Mouse (Mus musculus) CH12.LX (cell line): ENCODE results near the gene Gm6096. TPM values are rescaled to one million over a fixed set of nuclear protein-coding genes. Genes with fewer than 3 reads are reported as not detected.

Experiments used
- DNase-seq: peaks from one replicate; pipeline ENCODE4 v3.0.0-alpha.2; 2013; ENCODE audit errors: extremely low read depth
- H3K27ac ChIP-seq: 2 replicates; pipeline ENCODE4 v1.5.1; 2012; ENCODE audit warnings: low read depth, mild to moderate bottlenecking, control low read depth, moderate library complexity; ENCODE audit not compliant: insufficient read depth
- H3K27me3 ChIP-seq: replicated peaks from 2 replicates; pipeline ENCODE3; 2012; ENCODE audit warnings: inconsistent platforms
- H3K36me3 ChIP-seq, 2 experiments: replicated peaks in 1 of 2; 2 replicates each; pipeline versions ENCODE3 to v1.6.1; 2012; ENCODE audit warnings: inconsistent platforms in 1 of 2, low read length in 1 of 2, mild to moderate bottlenecking in 1 of 2, mixed read lengths in 1 of 2, moderate library complexity in 1 of 2; ENCODE audit not compliant: control insufficient read depth in 1 of 2, insufficient read depth in 1 of 2
- H3K4me1 ChIP-seq, 2 experiments: 2 replicates each; pipeline ENCODE4 v1.6.1; 2012; ENCODE audit warnings: inconsistent platforms in 1 of 2, moderate library complexity in 1 of 2; ENCODE audit not compliant: insufficient read depth in 2 of 2, control insufficient read depth in 1 of 2
- H3K4me2 ChIP-seq: 2 replicates; pipeline ENCODE4 v1.6.1; 2012; ENCODE audit warnings: low read depth, mild to moderate bottlenecking, control low read depth; ENCODE audit not compliant: poor library complexity, insufficient read depth, severe bottlenecking
- H3K4me3 ChIP-seq, 3 experiments: fragments of 150-350 bp in 1 of 3; sonication (generic) in 1 of 3; replicated peaks in 1 of 3; 2 replicates each; pipeline versions ENCODE3 to v1.5.1; 2011 to 2012; ENCODE audit warnings: low read depth in 2 of 3, low read length in 2 of 3, mild to moderate bottlenecking in 2 of 3, moderate library complexity in 2 of 3, control low read depth in 1 of 3, improper control_type of control experiment in 1 of 3, inconsistent platforms in 1 of 3, mixed read lengths in 1 of 3; ENCODE audit not compliant: poor library complexity in 1 of 3
- H3K79me2 ChIP-seq: replicated peaks from 2 replicates; pipeline ENCODE4 v1.6.1; 2012; ENCODE audit warnings: mild to moderate bottlenecking, moderate library complexity; ENCODE audit not compliant: control insufficient read depth, poor library complexity, insufficient read depth, severe bottlenecking; ENCODE audit errors: extremely low read depth
- H3K9ac ChIP-seq: 2 replicates; pipeline ENCODE4 v1.6.1; 2012; ENCODE audit warnings: low read depth, mild to moderate bottlenecking, control low read depth, moderate library complexity; ENCODE audit not compliant: insufficient read depth
- H3K9me3 ChIP-seq: replicated peaks from 2 replicates; pipeline ENCODE3; 2012; ENCODE audit warnings: low read length, inconsistent platforms, mixed read lengths
- CTCF ChIP-seq, 2 experiments: IDR thresholded peaks in 1 of 2; conservative IDR thresholded peaks in 1 of 2; 2 replicates each; pipeline ENCODE4 v1.5.1; 2011 to 2012; ENCODE audit warnings: low read depth in 2 of 2, low read length in 2 of 2, improper control_type of control experiment in 1 of 2, inconsistent platforms in 1 of 2, mild to moderate bottlenecking in 1 of 2, moderate library complexity in 1 of 2
- EP300 ChIP-seq: IDR thresholded peaks from 2 replicates; pipeline ENCODE4 v1.6.1; 2011; ENCODE audit warnings: low read length, improper control_type of control experiment
- ETS1 ChIP-seq: conservative IDR thresholded peaks from 2 replicates; pipeline ENCODE4 v1.6.1; 2012; ENCODE audit warnings: low read depth, mild to moderate bottlenecking, inconsistent platforms, low read length, improper control_type of control experiment, moderate library complexity
- GABPA ChIP-seq: IDR thresholded peaks from 2 replicates; pipeline ENCODE4 v1.6.1; 2012; ENCODE audit warnings: low read depth, low read length, improper control_type of control experiment, inconsistent platforms; ENCODE audit not compliant: insufficient replicate concordance
- JUN ChIP-seq: IDR thresholded peaks from 2 replicates; pipeline ENCODE4 v1.6.1; 2011; ENCODE audit warnings: low read depth, mild to moderate bottlenecking, low read length, improper control_type of control experiment, moderate library complexity; ENCODE audit not compliant: insufficient read depth
- JUND ChIP-seq: conservative IDR thresholded peaks from 2 replicates; pipeline ENCODE4 v1.6.1; 2011; ENCODE audit warnings: low read depth, low read length, improper control_type of control experiment
- KAT2A ChIP-seq: IDR thresholded peaks from 2 replicates; pipeline ENCODE4 v1.6.1; 2012; ENCODE audit warnings: low read length, improper control_type of control experiment, inconsistent platforms; ENCODE audit not compliant: insufficient replicate concordance
- MAFK ChIP-seq: IDR thresholded peaks from 2 replicates; pipeline ENCODE4 v1.6.1; 2011; ENCODE audit warnings: low read length, improper control_type of control experiment; ENCODE audit not compliant: insufficient replicate concordance
- MAZ ChIP-seq: IDR thresholded peaks from 2 replicates; pipeline ENCODE4 v1.6.1; 2012; ENCODE audit warnings: low read depth, mild to moderate bottlenecking, inconsistent platforms, low read length, improper control_type of control experiment, moderate library complexity
- MXI1 ChIP-seq: IDR thresholded peaks from 2 replicates; pipeline ENCODE4 v1.6.1; 2011; ENCODE audit warnings: mild to moderate bottlenecking, low read depth, low read length, improper control_type of control experiment
- NELFE ChIP-seq: IDR thresholded peaks from 2 replicates; pipeline ENCODE4 v1.6.1; 2011; ENCODE audit warnings: low read depth, low read length, improper control_type of control experiment
- PAX5 ChIP-seq: IDR thresholded peaks from 2 replicates; pipeline ENCODE4 v1.6.1; 2012; ENCODE audit warnings: low read length, inconsistent platforms, mixed read lengths
- POLR2AphosphoS2 ChIP-seq: IDR thresholded peaks from 2 replicates; pipeline ENCODE4 v1.6.1; 2011; ENCODE audit warnings: low read depth, low read length, improper control_type of control experiment
- RAD21 ChIP-seq: IDR thresholded peaks from 2 replicates; pipeline ENCODE4 v1.6.1; 2011; ENCODE audit warnings: low read depth, mild to moderate bottlenecking, low read length, improper control_type of control experiment, moderate library complexity
- SMC3 ChIP-seq: IDR thresholded peaks from 2 replicates; pipeline ENCODE4 v1.6.1; 2011; ENCODE audit warnings: low read depth, low read length, improper control_type of control experiment
- TBP ChIP-seq: conservative IDR thresholded peaks from 2 replicates; pipeline ENCODE4 v1.6.1; 2011; ENCODE audit warnings: low read depth, low read length, improper control_type of control experiment
- TCF12 ChIP-seq: IDR thresholded peaks from 2 replicates; pipeline ENCODE4 v1.6.1; 2014; ENCODE audit warnings: low read depth, mild to moderate bottlenecking, inconsistent platforms, low read length, improper control_type of control experiment
- UBTF ChIP-seq: IDR thresholded peaks from 2 replicates; pipeline ENCODE4 v1.6.1; 2012; ENCODE audit warnings: low read depth, mild to moderate bottlenecking, inconsistent platforms, low read length, improper control_type of control experiment, moderate library complexity
- USF1 ChIP-seq: IDR thresholded peaks from 2 replicates; pipeline ENCODE4 v1.6.1; 2014; ENCODE audit warnings: low read depth, mild to moderate bottlenecking, inconsistent platforms, low read length, improper control_type of control experiment
- ZKSCAN1 ChIP-seq: IDR thresholded peaks from 2 replicates; pipeline ENCODE4 v1.6.1; 2012; ENCODE audit warnings: low read depth, inconsistent platforms, low read length, improper control_type of control experiment, borderline replicate concordance
- ZMIZ1 ChIP-seq: IDR thresholded peaks from 2 replicates; pipeline ENCODE4 v1.6.1; 2012; ENCODE audit warnings: low read depth, mild to moderate bottlenecking, inconsistent platforms, low read length, improper control_type of control experiment
- dilution Hi-C: fragments of 300-500 bp; cut with MboI; formaldehyde crosslinking; loops from 2 replicates; pipeline ENCODE4 v1.14.3; 2020; ENCODE audit warnings: low sequenced_read_pairs; ENCODE audit not compliant: extremely low pct_unique_long_range_greater_than_20kb, extremely low pct_ligation_motif_present
- in situ Hi-C: fragments of 300-500 bp; cut with MboI; formaldehyde crosslinking; loops from 3 replicates; pipeline ENCODE4 v1.14.3; 2019; ENCODE audit warnings: low sequenced_read_pairs, low pct_ligation_motif_present, low pct_unique_long_range_greater_than_20kb, mixed read lengths
- polyA plus RNA-seq: library from polyadenylated mRNA; unstranded; fragments of >175 nt; gene quantifications from 2 replicates; pipeline ENCODE4 v1.2.1, GENCODE M21; 2012; ENCODE audit warnings: low read depth; ENCODE audit not compliant: insufficient read length
- total RNA-seq, 2 experiments: library from RNA; depleted of rRNA; stranded (reverse); fragments of 300-350 nt in 1 of 2; fragments of >200 nt in 1 of 2; gene quantifications; 2 replicates each; pipeline ENCODE4 v1.2.3; 2012 to 2014

Gm6096 gene
- total and polyA plus RNA-seq, 3 experiments, result not detected

GRCm38 (mm10) chr7:34246870-34247499 lies 3.9 kb upstream of the Gm6096 start:
- Histone ChIP-seq H3K9me3 (no peaks in the 10 kb centered on the region), H3K4me2 (no peak overlapping the region), H3K36me3 (peaks cover 30 to 77% of the 10 kb centered on the region in 2 experiments), H3K9ac (no peak overlapping the region), H3K79me2 (no peaks in the 10 kb centered on the region), H3K4me1 (no peaks in the 10 kb centered on the region; a peak in 1 of 4 replicates), H3K27ac (no peak overlapping the region), H3K27me3 (no peaks in the 10 kb centered on the region), H3K4me3 (no peak overlapping the region)
- in situ Hi-C loops (no loop called here), dilution Hi-C loops (no loop called here)
- TF ChIP-seq ZMIZ1 (no peak), NELFE (no peak), JUND (no peak), KAT2A (no peak), TBP (no peak), PAX5 (no peak), JUN (no peak), EP300 (no peak), MAFK (no peak), POLR2AphosphoS2 (no peak), MXI1 (no peak), USF1 (no peak), ZKSCAN1 (no peak), MAZ (no peak), ETS1 (no peak)
- DNase-seq, result no peak

GRCm38 (mm10) chr7:34252030-34252429 lies 1.2 kb downstream of the Gm6096 start:
- dilution Hi-C loops, result no loop called here
- peak; percentile 34 for DNase-seq
- in situ Hi-C loops, result loop anchor here (10.0 to 25.0 kb wide), 2 partner anchors 93 to 410 kb away; partner anchors contain the start of gene Kctd15

More at GRCm38 (mm10) chr7:34252030-34252429, 1.2 kb downstream of the Gm6096 start:
- Histone ChIP-seq H3K4me2 (no peak overlapping the region), H3K4me3 (no peak overlapping the region), H3K79me2 (no peaks in the 10 kb centered on the region), H3K4me1 (peaks cover 0 to 15% of the 10 kb centered on the region in 2 experiments; a peak in 2 of 4 replicates), H3K27me3 (no peaks in the 10 kb centered on the region), H3K9ac (no peak overlapping the region), H3K27ac (no peak overlapping the region)
- TF ChIP-seq SMC3 (peak; percentile 73), CTCF (conservative IDR thresholded peaks at IDR 0.05 in 1 of 2, IDR thresholded peaks at IDR 0.05 in 1 of 2; ENCODE audit: low read depth in 2 of 2, low read length in 2 of 2) (peak; percentile 34 to 73; a peak in 2 of 4 replicates), RAD21 (peak; percentile 61), GABPA (no peak), POLR2AphosphoS2 (no peak), TCF12 (no peak), MAZ (no peak), NELFE (no peak), UBTF (no peak)
- TF ChIP-seq, all 38 proteins: peak for 3
- no peaks in the 10 kb centered on the region for H3K9me3 ChIP-seq
- peaks cover 24 to 75% of the 10 kb centered on the region in 2 experiments for H3K36me3 ChIP-seq
